Mouse (Mus musculus) lung, adult 2 months (tissue): ENCODE results near the gene Rps24.

Experiments used
- CTCF ChIP-seq: fragments of 200-500 bp; IDR thresholded peaks from 2 replicates; pipeline ENCODE4 v1.5.1; 2011; ENCODE audit warnings: mild to moderate bottlenecking, low read length, control low read depth; ENCODE audit not compliant: insufficient read depth
- POLR2A ChIP-seq: fragments of 200-500 bp; IDR thresholded peaks from 2 replicates; pipeline ENCODE4 v1.6.1; 2011; ENCODE audit warnings: low read depth, mild to moderate bottlenecking, control low read depth, low read length, borderline replicate concordance; ENCODE audit errors: extremely low read depth

DNA sequence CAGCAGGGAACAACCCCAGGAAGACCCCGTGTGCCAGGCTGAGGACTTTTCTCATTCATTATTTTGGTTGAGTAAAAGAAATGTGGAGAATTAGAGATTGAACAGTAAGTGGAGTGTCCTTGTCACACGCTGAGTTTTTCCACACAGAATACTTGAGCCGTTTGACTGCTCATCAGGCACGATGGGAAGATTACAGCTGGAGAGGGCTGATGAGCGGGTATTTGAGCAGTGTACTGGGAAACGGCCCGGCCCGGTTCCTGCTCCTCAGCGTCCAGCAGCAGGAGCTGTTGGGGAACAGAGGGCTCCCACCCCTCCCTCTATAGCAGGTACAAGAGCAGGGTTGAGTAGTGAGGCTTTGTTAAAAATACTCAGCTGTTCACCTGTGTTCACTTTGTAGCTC, 12.6 kb downstream of the Rps24 start:
- no peak for TF ChIP-seq POLR2A
- TF ChIP-seq CTCF: no peak
